Mouse (Mus musculus) erythroblast, embryonic 14.5 days (primary cell): ENCODE data around the gene Dtnbp1. TPM values are rescaled to one million over a fixed set of nuclear protein-coding genes. Genes with fewer than 3 reads are reported as not detected.

Source experiments
- H3K27me3 ChIP-seq: 2 replicates; pipeline ENCODE4 v1.6.1; 2012; ENCODE audit warnings: inconsistent platforms; ENCODE audit not compliant: control insufficient read depth
- H3K36me3 ChIP-seq: 2 replicates; pipeline ENCODE4 v1.6.1; 2012; ENCODE audit warnings: mild to moderate bottlenecking, inconsistent platforms; ENCODE audit not compliant: control insufficient read depth
- H3K4me1 ChIP-seq: 2 replicates; pipeline ENCODE4 v1.6.1; 2012; ENCODE audit warnings: inconsistent platforms; ENCODE audit not compliant: control insufficient read depth
- H3K4me3 ChIP-seq: replicated peaks from 2 replicates; pipeline ENCODE3; 2012; ENCODE audit warnings: moderate library complexity, mild to moderate bottlenecking, inconsistent platforms
- H3K9me3 ChIP-seq: 2 replicates; pipeline ENCODE4 v1.6.1; 2012; ENCODE audit warnings: low read length, inconsistent platforms, mixed read lengths; ENCODE audit not compliant: control insufficient read depth
- GATA1 ChIP-seq: IDR thresholded peaks from 2 replicates; pipeline ENCODE4 v1.6.1; 2012; ENCODE audit warnings: low read length, inconsistent platforms, mixed read lengths
- TAL1 ChIP-seq: IDR thresholded peaks from 3 replicates; pipeline ENCODE4 v1.6.1; 2012; ENCODE audit warnings: low read length, inconsistent platforms, mixed read lengths
- polyA plus RNA-seq: library from polyadenylated mRNA; stranded (reverse); fragments of >175 nt; gene quantifications from 2 replicates; pipeline ENCODE4 v1.2.3, GENCODE M21; 2012

The Dtnbp1 gene
- polyA plus RNA-seq, 1 experiment, result 1.5 TPM

- TF ChIP-seq GATA1 (no peak), TAL1 (no peak)
- Histone ChIP-seq H3K4me3 (no peak overlapping the region), H3K4me1 (peaks cover 4% of the 10 kb centered on the region), H3K9me3 (no peaks in the 10 kb centered on the region), H3K27me3 (no peaks in the 10 kb centered on the region), H3K36me3 (peaks cover 88% of the 10 kb centered on the region)
Observed at GRCm38 (mm10) chr13:44921095-44921494, 80.9 kb downstream of the Dtnbp1 start.

DNA sequence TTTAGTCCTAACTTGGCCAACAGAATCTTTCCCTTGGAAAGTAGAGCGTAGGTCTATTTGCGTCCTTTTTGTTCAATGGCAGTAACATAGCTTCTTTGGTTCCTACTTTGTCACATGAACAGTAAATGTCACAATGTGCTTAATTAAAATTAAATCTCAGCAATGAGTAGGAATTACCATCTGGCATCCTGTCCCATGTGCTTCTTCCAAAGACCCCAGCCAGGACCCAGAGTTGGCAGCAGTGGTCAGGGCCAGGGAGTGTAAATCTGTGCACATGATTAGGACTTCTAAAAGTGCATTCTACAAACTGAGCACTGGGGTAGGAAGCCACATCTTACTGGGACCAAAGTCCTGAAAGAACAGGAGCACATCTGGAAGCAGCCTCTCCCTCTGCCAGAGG, 83.7 kb downstream of the Dtnbp1 start:
- Histone ChIP-seq H3K4me1 (peaks cover 21% of the 10 kb centered on the region), H3K36me3 (peaks cover 95% of the 10 kb centered on the region), H3K4me3 (no peak overlapping the region), H3K9me3 (no peaks in the 10 kb centered on the region), H3K27me3 (no peaks in the 10 kb centered on the region)
- TF ChIP-seq TAL1 (no peak), GATA1 (no peak)

DNA sequence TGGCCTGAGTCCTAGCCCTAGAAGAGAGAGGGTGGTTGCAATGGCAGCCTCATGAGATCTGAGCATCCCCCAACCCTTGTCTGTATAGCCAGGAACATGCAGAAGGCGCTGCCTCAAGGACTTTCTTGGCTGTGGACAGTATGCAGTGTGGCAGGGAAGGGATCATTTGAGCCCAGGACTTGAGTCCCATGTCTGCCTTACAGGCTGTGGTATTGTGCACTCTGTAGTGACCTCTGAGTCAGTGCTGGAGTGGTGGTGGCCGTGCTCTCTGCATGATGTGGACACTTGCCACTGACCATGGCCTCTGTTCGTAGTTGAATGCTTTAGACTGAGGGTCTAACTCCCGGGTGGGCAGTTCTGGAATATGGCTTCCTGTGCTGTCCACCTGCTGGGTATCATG, 84.7 kb downstream of the Dtnbp1 start:
- Histone ChIP-seq H3K4me3 (no peak overlapping the region), H3K27me3 (no peaks in the 10 kb centered on the region), H3K9me3 (no peaks in the 10 kb centered on the region), H3K4me1 (peaks cover 21% of the 10 kb centered on the region), H3K36me3 (peaks cover 96% of the 10 kb centered on the region)
- TF ChIP-seq TAL1 (no peak), GATA1 (no peak)

DNA sequence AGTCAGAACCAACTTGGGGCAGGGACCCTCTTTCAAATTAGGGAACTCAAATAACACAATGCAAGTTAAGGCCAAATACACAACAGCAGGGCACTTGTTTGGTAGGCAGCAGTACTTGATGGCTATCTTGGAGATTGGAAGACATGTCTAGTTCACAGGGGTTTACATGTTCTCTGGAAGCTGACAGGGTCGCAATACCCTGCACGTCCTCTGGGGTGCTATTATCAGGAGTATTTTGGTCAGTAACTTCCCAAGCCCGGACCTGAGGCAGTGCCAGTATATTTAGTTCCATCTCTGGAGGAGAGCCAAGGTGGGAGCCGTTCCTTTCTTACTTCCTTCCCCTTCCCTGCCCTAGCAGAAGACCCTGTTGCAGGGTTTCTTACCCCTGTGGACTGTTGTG, 86.0 kb downstream of the Dtnbp1 start:
- TF ChIP-seq TAL1 (no peak), GATA1 (no peak)
- Histone ChIP-seq H3K4me1 (peaks cover 27% of the 10 kb centered on the region), H3K36me3 (peaks cover 95% of the 10 kb centered on the region), H3K4me3 (no peak overlapping the region), H3K9me3 (no peaks in the 10 kb centered on the region), H3K27me3 (no peaks in the 10 kb centered on the region)

GRCm38 (mm10) chr13:44915382-44915781, 86.6 kb downstream of the Dtnbp1 start:
- Histone ChIP-seq H3K27me3 (no peaks in the 10 kb centered on the region), H3K4me3 (no peak overlapping the region), H3K9me3 (no peaks in the 10 kb centered on the region), H3K36me3 (peaks cover 96% of the 10 kb centered on the region), H3K4me1 (peaks cover 32% of the 10 kb centered on the region)
- TF ChIP-seq TAL1 (no peak), GATA1 (no peak)

GRCm38 (mm10) chr13:44913560-44913959, 88.4 kb downstream of the Dtnbp1 start:
- Histone ChIP-seq H3K9me3 (no peaks in the 10 kb centered on the region), H3K36me3 (peaks cover 96% of the 10 kb centered on the region), H3K27me3 (no peaks in the 10 kb centered on the region), H3K4me1 (peaks cover 36% of the 10 kb centered on the region), H3K4me3 (no peak overlapping the region)
- TF ChIP-seq GATA1, result no peak
- TF ChIP-seq TAL1, result no peak

DNA sequence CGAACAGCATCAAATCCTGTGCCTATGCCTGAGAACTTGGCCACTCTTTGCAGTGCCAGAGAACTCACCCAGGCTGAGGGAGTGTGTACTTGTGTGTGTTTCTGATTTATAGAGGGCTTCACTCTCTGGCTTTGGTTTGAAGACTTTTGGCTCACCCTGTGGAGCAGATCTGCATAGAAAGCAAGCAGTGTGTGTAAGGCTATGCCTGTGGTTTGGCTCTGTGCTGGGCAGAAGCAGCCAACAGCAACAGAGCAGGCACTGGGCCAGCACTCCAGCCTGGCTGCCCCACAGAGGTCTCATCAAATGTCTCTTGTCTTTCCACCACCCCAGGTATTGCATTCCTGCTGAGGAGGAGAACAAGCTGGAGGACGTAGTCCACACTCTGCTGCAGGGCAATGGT, 89.1 kb downstream of the Dtnbp1 start:
- peaks cover 36% of the 10 kb centered on the region for H3K4me1 ChIP-seq
- no peaks in the 10 kb centered on the region for H3K9me3 ChIP-seq
- H3K36me3 ChIP-seq, result peaks cover 95% of the 10 kb centered on the region
- no peak overlapping the region for H3K4me3 ChIP-seq
- TF ChIP-seq GATA1 (no peak), TAL1 (no peak)
- H3K27me3 ChIP-seq, result no peaks in the 10 kb centered on the region

- no peak for TF ChIP-seq TAL1
- TF ChIP-seq GATA1, result no peak
- H3K36me3 ChIP-seq, result peaks cover 90% of the 10 kb centered on the region
- no peaks in the 10 kb centered on the region for H3K27me3 ChIP-seq
- H3K9me3 ChIP-seq, result no peaks in the 10 kb centered on the region
- peaks cover 14% of the 10 kb centered on the region for H3K4me1 ChIP-seq
- no peak overlapping the region for H3K4me3 ChIP-seq
Observed at GRCm38 (mm10) chr13:44908790-44909189, 93.2 kb downstream of the Dtnbp1 start.

DNA sequence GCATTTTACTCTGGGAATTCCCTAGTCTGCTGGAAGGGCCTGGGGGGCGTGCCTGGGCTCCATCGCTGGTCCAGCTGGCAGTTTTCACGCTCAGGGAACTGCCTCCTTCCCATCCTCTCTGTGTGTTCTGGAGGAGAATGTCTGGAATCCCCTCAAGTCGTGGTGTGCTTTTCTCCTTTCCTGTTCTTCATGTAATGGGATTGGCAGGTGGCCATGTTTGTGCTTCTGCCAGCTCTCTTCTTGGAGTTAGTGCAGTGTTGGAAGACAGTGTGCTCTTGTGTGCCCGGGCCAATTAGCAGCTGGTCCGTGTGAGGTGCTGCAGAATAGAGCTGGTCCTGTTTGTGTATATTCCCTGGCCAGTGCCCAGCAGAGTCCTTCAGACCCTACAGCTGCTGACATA, 94.2 kb downstream of the Dtnbp1 start:
- peaks cover 87% of the 10 kb centered on the region for H3K36me3 ChIP-seq

DNA sequence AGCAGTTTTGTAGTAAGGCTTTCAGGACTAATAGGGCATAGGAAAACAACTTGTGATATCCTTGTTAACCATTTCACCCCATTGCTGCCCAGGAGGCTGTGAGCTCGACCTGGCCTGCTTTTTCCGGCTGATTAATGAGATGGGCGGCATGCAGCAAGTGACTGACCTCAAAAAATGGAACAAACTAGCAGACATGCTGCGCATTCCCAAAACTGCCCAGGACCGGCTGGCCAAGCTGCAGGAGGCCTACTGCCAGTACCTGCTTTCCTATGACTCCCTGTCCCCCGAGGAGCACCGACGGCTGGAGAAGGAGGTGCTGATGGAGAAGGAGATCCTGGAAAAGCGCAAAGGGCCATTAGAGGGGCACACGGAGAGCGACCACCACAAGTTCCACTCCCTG, 95.8 kb downstream of the Dtnbp1 start:
- H3K36me3 ChIP-seq, result peaks cover 83% of the 10 kb centered on the region
- peaks cover 11% of the 10 kb centered on the region for H3K4me1 ChIP-seq
- no peak overlapping the region for H3K4me3 ChIP-seq
- TF ChIP-seq TAL1, result no peak
- TF ChIP-seq GATA1, result no peak
- no peaks in the 10 kb centered on the region for H3K9me3 ChIP-seq
- no peaks in the 10 kb centered on the region for H3K27me3 ChIP-seq

More for the DNA sequence above, 94.2 kb downstream of the Dtnbp1 start:
- Histone ChIP-seq H3K4me3 (no peak overlapping the region), H3K27me3 (no peaks in the 10 kb centered on the region), H3K9me3 (no peaks in the 10 kb centered on the region), H3K4me1 (peaks cover 14% of the 10 kb centered on the region)
- no peak for TF ChIP-seq GATA1
- TF ChIP-seq TAL1, result no peak

DNA sequence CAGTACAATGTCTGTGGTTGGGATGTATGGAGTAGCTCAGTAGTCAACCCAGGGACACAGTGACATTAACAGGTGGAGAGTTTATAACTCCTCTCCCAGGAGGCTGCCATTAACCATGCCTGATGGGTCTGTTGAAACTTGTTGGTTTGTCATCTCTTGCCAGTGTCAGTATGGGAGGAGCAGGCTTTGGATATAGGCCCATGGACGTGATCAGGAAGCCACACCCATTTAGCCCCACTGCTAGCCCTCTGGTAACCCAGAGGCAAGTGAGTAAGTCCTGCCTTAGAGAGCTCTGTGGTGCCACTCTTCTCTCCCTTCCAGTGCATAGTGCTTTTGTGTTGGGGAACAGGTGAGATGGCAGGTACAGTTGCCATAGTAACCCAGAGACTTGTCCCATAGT, 97.7 kb downstream of the Dtnbp1 start:
- Histone ChIP-seq H3K4me3 (no peak overlapping the region), H3K4me1 (no peaks in the 10 kb centered on the region), H3K36me3 (peaks cover 70% of the 10 kb centered on the region), H3K27me3 (no peaks in the 10 kb centered on the region), H3K9me3 (no peaks in the 10 kb centered on the region)
- no peak for TF ChIP-seq TAL1
- no peak for TF ChIP-seq GATA1
